14 mouse cellular contexts compared by ENCODE assay signal in genomic region chr14:21823897-21824296, GRCm38 (mm10). TPM values are rescaled to one million over a fixed set of nuclear protein-coding genes. Genes with fewer than 3 reads are reported as not detected.
DNase-seq lines count a peak whose midpoint lies in the region; ATAC-seq and TF ChIP-seq lines count a peak whose summit lies in the region.
"Had no signal": no experiment of that assay in that cellular context is flagged by ENCODE, and none has a peak within 500 bp of the region (broad histone marks: within the 10 kb centered on the region; RNA-seq: fewer than 3 reads in every experiment).

No protein-coding gene starts in this region.

- 71% methylated on average over 7 of the region's 7 CpGs for WGBS in kidney, embryonic 15.5 days
- 66% methylated on average over 7 of the region's 7 CpGs for WGBS in embryonic facial prominence, embryonic 14.5 days
- whole genome bisulfite sequencing in intestine, postnatal 0 days, result 33% methylated on average over 7 of the region's 7 CpGs
- 39% methylated on average over 7 of the region's 7 CpGs for WGBS in lung, postnatal 0 days

- ATAC-seq in kidney, embryonic 15.5 days (replicated peaks; ENCODE audit: low FRiP score), result no peak
- no peak for ATAC-seq in embryonic facial prominence, embryonic 14.5 days (ENCODE audit: low read depth)
- ATAC-seq in intestine, postnatal 0 days, result no peak
- peak; percentile 45 for ATAC-seq in lung, postnatal 0 days
- ATAC-seq: CD4-positive, CD25-positive, alpha-beta regulatory T cell, adult 4 months had no signal

- peak; percentile 80 for TF ChIP-seq EP300 in lung, postnatal 0 days (IDR thresholded peaks at IDR 0.05)

- TF ChIP-seq CTCF in intestine, postnatal 0 days (IDR thresholded peaks at IDR 0.05; ENCODE audit: low read depth), result no peak
- no peak for TF ChIP-seq CTCF in lung, postnatal 0 days (IDR thresholded peaks at IDR 0.05)

- H3K9ac ChIP-seq in kidney, embryonic 15.5 days, result no peak overlapping the region
- no peak overlapping the region for H3K9ac ChIP-seq in embryonic facial prominence, embryonic 14.5 days (ENCODE audit: low read depth, low read length)
- H3K9ac ChIP-seq in intestine, postnatal 0 days (ENCODE audit: low read depth, low read length), result no peak overlapping the region
- no peak overlapping the region for H3K9ac ChIP-seq in lung, postnatal 0 days (replicated peaks; ENCODE audit: low read depth)
- H3K9ac ChIP-seq: hindbrain, embryonic 14.5 days had no signal

- no peak overlapping the region for H3K4me3 ChIP-seq in kidney, embryonic 15.5 days (replicated peaks)
- no peak overlapping the region for H3K4me3 ChIP-seq in embryonic facial prominence, embryonic 14.5 days (ENCODE audit: low read depth, low read length)
- no peak overlapping the region for H3K4me3 ChIP-seq in intestine, postnatal 0 days (ENCODE audit: low read depth, low read length)
- no peak overlapping the region for H3K4me3 ChIP-seq in lung, postnatal 0 days (ENCODE audit: low read depth, low read length)

- intact Hi-C loops in left cerebral cortex, postnatal 14 days (cut with DNase I), result no loop called here

- H3K27ac ChIP-seq in kidney, embryonic 15.5 days, result peak overlapping the region; percentile 85
- no peak overlapping the region for H3K27ac ChIP-seq in embryonic facial prominence, embryonic 14.5 days (replicated peaks; ENCODE audit: low read depth, low read length)
- H3K27ac ChIP-seq in intestine, postnatal 0 days (ENCODE audit: low read depth, low read length), result peak overlapping the region; percentile 74
- H3K27ac ChIP-seq in lung, postnatal 0 days (ENCODE audit: low read length), result peak overlapping the region; percentile 33; the same call in 1 of the 2 replicates

- no peak for DNase-seq in kidney, adult 18-20 months
- DNase-seq in embryonic facial prominence, embryonic 14.5 days (ENCODE audit: low spot score), result peak; percentile 15
- DNase-seq in lung, postnatal 0 days (ENCODE audit: low spot score), result peak; percentile 58
- DNase-seq in c-Kit-positive CD71-positive TER-119-positive erythroid progenitor cells, embryonic 14.5 days (ENCODE audit: low spot score), result no peak
- no peak for DNase-seq in left cerebral cortex, postnatal 14 days (ENCODE audit: low spot score in 2 of 2)
- no peak for DNase-seq in cerebellum, postnatal 36 days
- DNase-seq: cerebellum, adult 9-11 months; layer of hippocampus, postnatal 36 days; right cerebral cortex, adult 18-20 months had no signal

- H3K9me3 ChIP-seq in kidney, embryonic 15.5 days (replicated peaks), result no peaks in the 10 kb centered on the region
- no peaks in the 10 kb centered on the region for H3K9me3 ChIP-seq in embryonic facial prominence, embryonic 14.5 days (ENCODE audit: control insufficient read depth, low read length)
- H3K9me3 ChIP-seq in intestine, postnatal 0 days (ENCODE audit: control insufficient read depth), result no peaks in the 10 kb centered on the region
- no peaks in the 10 kb centered on the region for H3K9me3 ChIP-seq in lung, postnatal 0 days (ENCODE audit: low read length)
- H3K9me3 ChIP-seq: megakaryocyte, embryonic 14.5 days had no signal

- H3K36me3 ChIP-seq in kidney, embryonic 15.5 days, result no peaks in the 10 kb centered on the region
- H3K36me3 ChIP-seq in embryonic facial prominence, embryonic 14.5 days (ENCODE audit: control insufficient read depth, insufficient read depth, low read length), result no peaks in the 10 kb centered on the region
- H3K36me3 ChIP-seq in intestine, postnatal 0 days (ENCODE audit: control insufficient read depth, insufficient read depth), result no peaks in the 10 kb centered on the region
- H3K36me3 ChIP-seq in lung, postnatal 0 days (ENCODE audit: insufficient read depth, low read length), result no peaks in the 10 kb centered on the region

- no peak overlapping the region for H3K4me2 ChIP-seq in kidney, embryonic 15.5 days
- H3K4me2 ChIP-seq in embryonic facial prominence, embryonic 14.5 days (ENCODE audit: low read depth, low read length), result no peak overlapping the region
- H3K4me2 ChIP-seq in intestine, postnatal 0 days (replicated peaks; ENCODE audit: low read depth), result no peak overlapping the region
- no peak overlapping the region for H3K4me2 ChIP-seq in lung, postnatal 0 days (replicated peaks; ENCODE audit: low read depth, low read length)
- H3K4me2 ChIP-seq: hindbrain, embryonic 14.5 days had no signal

- peaks cover 43% of the 10 kb centered on the region for H3K4me1 ChIP-seq in kidney, embryonic 15.5 days
- peaks cover 6% of the 10 kb centered on the region; the same call in 1 of the 2 replicates for H3K4me1 ChIP-seq in embryonic facial prominence, embryonic 14.5 days (ENCODE audit: control insufficient read depth, insufficient read depth, low read length)
- peaks cover 5% of the 10 kb centered on the region; the same call in 1 of the 2 replicates for H3K4me1 ChIP-seq in intestine, postnatal 0 days (replicated peaks; ENCODE audit: control insufficient read depth, insufficient read depth, low read length)
- peaks cover 20% of the 10 kb centered on the region; the same call in 1 of the 2 replicates for H3K4me1 ChIP-seq in lung, postnatal 0 days (ENCODE audit: insufficient read depth, low read depth, low read length)

- no peaks in the 10 kb centered on the region for H3K27me3 ChIP-seq in kidney, embryonic 15.5 days
- H3K27me3 ChIP-seq in embryonic facial prominence, embryonic 14.5 days (replicated peaks; ENCODE audit: control insufficient read depth, insufficient read depth, low read length), result no peaks in the 10 kb centered on the region
- no peaks in the 10 kb centered on the region for H3K27me3 ChIP-seq in intestine, postnatal 0 days (replicated peaks; ENCODE audit: control insufficient read depth, insufficient read depth, low read length)
- H3K27me3 ChIP-seq in lung, postnatal 0 days (replicated peaks; ENCODE audit: insufficient read depth, low read length), result no peaks in the 10 kb centered on the region
- H3K27me3 ChIP-seq: megakaryocyte, embryonic 14.5 days had no signal

RNA-seq across cellular contexts. Expression of gene Vdac2, which starts 1.1 kb away (rescaled TPM):
- 318 and 328 TPM in 2 replicates for polyA plus RNA-seq in kidney, embryonic 15.5 days (2015; fragmentation: Nextera tagmentation; extraction: Ambion mirVana)
- 251 and 260 TPM in 2 replicates for polyA plus RNA-seq in embryonic facial prominence, embryonic 14.5 days (2014; fragmentation: Nextera tagmentation; extraction: Ambion mirVana)
- 354 and 371 TPM in 2 replicates for polyA plus RNA-seq in intestine, postnatal 0 days (2015; fragmentation: Nextera tagmentation; extraction: Ambion mirVana)
- polyA plus RNA-seq in lung, postnatal 0 days (2015; fragmentation: Nextera tagmentation; extraction: Ambion mirVana), result 220 and 221 TPM in 2 replicates
- 100 to 1,000 TPM; 208 to 230 TPM for total RNA-seq in left cerebral cortex, postnatal 14 days (2021)

RNA-seq across cellular contexts. Expression of gene Comtd1, which starts 24.9 kb away (rescaled TPM):
- 26.2 TPM in 2 replicates for polyA plus RNA-seq in kidney, embryonic 15.5 days (2015; fragmentation: Nextera tagmentation; extraction: Ambion mirVana)
- 18.7 and 19.4 TPM in 2 replicates for polyA plus RNA-seq in embryonic facial prominence, embryonic 14.5 days (2014; fragmentation: Nextera tagmentation; extraction: Ambion mirVana)
- polyA plus RNA-seq in intestine, postnatal 0 days (2015; fragmentation: Nextera tagmentation; extraction: Ambion mirVana), result 67.3 and 70.5 TPM in 2 replicates
- 13.0 and 14.7 TPM in 2 replicates for polyA plus RNA-seq in lung, postnatal 0 days (2015; fragmentation: Nextera tagmentation; extraction: Ambion mirVana)
- total RNA-seq in left cerebral cortex, postnatal 14 days (2021), result 10 to 100 TPM; 27.9 to 30.2 TPM

Comparison
In these comparisons a context has a peak if more than half of its experiments do, and no peak if none do; other contexts are left out.
1. DNase-seq: peak in embryonic facial prominence, embryonic 14.5 days (single experiment) and lung, postnatal 0 days (single experiment); none in kidney, adult 18-20 months (single experiment), c-Kit-positive CD71-positive TER-119-positive erythroid progenitor cells, embryonic 14.5 days (single experiment), left cerebral cortex, postnatal 14 days (0 of 2) and cerebellum, postnatal 36 days (0 of 2).